Mouse (Mus musculus) spleen, adult 12 weeks (tissue): ENCODE data around the gene Olfr1513.
"Not testable (repeated sequence)": the region's sequence is repeated elsewhere in the genome, so short reads cannot be mapped to it uniquely, and the experiment has no call there.

Experiments used
- DNase-seq: peaks from one replicate; pipeline ENCODE4 v3.0.0; 2022; ENCODE audit warnings: low spot score

Gene Olfr1513

DNA sequence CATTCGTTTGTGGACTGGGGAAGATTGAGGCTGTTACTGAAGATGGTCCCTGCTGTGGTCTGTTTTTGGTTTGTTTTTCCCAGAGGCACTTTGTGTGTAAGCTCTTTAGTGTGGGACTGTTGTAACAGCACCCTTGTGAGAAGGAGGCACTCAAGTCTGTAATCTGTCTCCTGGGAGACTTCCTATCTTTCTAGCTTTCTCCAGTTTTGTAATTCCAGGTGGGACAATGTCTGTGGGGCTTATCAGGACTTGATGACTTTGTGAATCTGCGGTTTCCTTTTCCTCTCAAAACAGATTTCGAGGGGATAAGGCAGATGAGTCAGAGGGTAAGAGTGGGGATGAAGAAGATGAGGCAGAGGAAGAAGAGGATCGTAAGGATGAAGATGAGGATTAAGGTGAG is at the start of gene Olfr1513:
Gene Olfr1513 (minus strand): TSS at position 101 of the 400 bp plus-strand sequence.
- DNase-seq, result no peak

DNA sequence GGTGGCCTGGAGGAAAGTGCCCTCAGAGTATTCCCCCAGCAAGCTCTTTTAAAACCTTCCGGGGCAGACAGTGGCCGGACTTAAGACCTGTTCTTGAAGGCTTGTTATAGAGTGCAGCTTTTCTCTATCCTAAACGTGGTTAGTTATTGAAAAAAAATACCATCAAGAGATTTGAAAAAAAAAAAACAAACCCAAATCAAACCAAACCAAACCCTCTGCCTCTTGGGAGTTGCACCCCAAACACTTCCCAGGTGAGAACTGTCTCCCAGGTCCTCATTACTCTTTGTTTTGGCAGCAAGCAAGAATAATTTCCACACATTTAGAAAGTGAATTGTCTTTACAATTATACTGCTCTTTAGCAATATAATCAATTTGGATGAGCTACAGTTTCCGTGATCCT is 41.1 kb upstream of the Olfr1513 start, which contains the start of gene Olfr1511:
Gene Olfr1511 (minus strand): TSS at position 101 of the 400 bp plus-strand sequence.
- no peak for DNase-seq

DNA sequence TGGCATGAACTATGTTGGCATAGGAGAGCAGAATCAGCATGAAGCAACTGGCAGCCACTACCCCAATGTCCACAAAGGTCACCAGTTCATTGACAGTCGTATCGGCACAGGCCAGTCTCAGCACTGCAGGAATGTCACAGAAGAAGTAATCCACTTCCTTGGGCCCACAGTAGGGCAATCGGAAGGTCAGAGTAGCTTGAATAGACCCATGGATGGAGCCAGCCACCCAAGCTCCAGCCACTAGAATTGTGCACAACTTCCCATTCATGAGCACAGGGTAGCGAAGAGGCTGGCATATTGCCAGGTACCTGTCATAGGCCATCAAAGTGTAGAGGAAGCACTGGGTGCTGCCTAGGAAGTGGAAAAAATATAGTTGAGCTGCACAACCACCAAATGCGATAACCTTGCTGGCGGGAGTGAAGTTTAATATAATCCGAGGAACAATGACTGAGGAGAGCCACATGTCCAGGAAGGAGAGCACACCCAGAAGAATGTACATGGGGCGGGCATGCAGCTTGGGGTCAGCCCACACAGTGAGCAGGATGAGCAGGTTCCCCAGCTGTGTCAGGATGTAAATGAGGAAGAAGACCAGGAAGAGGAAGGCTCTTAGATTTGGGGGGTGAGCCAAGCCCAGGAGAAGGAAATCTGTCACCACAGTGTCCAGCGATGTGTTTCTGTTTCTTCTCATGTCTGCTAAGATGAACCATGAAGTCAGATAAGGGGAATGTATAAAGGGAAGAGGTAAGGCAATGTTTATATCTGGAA is 34.1 kb upstream of the Olfr1513 start:
- DNase-seq, result not testable (repeated sequence)

DNA sequence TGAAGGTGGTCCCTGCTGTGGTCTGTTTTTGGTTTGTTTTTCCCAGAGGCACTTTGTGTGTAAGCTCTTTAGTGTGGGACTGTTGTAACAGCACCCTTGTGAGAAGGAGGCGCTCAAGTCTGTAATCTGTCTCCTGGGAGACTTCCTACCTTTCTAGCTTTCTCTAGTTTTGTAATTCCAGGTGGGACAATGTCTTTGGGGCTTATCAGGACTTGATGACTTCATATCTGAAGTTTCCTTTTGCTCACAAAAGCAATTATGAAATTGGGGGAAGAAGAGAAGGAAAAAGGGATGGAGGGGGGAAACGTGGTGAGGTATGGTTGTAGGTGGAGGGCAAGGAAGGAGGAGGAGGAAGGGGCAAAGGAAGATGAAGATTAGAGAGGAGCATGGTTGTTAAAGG is 22.9 kb upstream of the Olfr1513 start, which contains the start of gene Olfr1512:
Gene Olfr1512 (minus strand): TSS at position 101 of the 400 bp plus-strand sequence.
- DNase-seq, result no peak

DNA sequence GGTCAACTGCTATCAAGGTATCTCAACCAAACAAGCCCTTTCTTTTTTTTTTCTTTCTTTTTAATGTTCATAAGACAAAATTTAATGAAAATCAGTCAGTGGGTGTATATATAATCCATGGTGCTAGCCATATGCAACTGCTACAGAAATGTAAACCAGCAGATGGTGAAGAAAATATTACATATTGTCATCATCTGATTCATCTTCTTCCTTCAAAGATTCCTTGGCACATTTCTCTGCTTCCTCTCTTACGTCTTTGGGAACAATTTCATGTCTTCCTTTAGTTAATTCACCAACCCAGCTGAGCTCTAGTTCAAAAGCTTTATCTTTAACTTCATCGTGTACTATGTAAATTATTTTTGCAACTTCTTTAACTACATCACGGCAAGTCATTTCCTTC is 12.5 kb upstream of the Olfr1513 start:
- no peak for DNase-seq

DNA sequence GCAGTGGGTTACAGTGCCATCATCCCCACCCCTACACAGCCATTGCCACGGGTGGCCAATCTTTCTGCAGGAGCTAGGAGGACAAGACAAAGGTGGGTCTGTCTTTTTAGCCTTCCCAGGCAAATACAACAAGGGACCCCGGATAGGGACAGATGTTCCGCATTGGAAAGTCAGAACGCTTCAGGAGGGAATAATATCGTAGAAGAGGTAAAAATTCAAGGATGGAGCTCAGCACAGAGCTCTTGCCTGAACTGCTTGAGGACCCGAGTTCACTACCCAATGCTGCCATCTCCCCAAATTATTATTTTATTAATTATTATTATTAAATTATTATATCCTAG is 16.7 kb downstream of the Olfr1513 start:
- DNase-seq, result no peak

DNA sequence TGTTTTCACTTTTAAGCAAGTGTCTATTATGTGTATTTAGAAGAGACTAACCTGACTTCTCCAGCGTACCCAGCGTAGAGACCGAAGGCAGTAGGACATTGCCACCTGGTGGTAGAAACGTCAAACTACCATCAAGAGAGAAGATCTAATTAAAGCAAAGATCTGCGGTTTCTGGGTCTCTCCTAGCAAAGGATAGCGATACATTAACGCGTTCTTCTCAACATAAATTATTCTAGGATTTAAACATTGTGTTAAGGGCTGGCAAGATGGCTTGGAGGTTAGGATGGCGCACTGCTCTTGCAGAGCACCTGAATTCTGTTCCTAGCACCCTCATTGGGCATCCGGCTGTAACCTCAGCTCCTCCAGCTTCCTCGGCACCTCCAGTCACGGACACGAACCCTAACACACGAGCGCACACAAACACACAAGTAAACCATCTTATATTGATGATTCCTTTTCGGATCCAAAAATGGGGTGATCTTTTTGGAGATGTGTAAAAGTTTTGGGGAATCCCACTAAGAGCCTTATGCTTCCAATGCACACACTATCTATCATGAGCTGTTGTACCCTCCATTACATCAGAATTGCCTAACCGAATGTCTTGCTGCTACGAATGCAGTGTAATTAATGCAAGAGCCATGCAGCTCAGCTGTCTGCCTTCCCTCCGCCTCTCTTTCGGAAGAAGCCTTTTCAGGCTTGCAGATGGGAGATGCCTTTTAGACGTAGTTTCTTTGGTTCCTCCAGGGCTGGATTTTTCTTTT is 17.3 kb downstream of the Olfr1513 start:
- DNase-seq, result no peak

DNA sequence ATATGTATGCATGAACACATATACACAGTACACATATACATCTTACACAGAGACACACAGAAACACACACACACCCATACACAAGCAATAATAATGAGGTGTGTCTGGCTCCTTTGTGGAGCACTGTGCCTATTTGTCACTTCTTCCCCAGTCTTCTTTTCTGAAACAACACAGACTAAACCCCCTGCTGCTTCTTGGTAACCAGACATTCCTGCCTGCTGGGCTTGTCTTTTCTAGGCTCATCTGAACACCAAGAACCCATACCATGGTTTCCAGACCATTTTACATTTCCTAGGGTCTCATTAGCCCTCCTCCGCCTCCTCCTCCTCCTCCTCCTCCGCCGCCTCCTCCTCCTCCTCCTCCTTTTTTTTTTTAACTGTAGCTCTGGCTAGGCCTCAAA is 24.0 kb downstream of the Olfr1513 start:
- no peak for DNase-seq

DNA sequence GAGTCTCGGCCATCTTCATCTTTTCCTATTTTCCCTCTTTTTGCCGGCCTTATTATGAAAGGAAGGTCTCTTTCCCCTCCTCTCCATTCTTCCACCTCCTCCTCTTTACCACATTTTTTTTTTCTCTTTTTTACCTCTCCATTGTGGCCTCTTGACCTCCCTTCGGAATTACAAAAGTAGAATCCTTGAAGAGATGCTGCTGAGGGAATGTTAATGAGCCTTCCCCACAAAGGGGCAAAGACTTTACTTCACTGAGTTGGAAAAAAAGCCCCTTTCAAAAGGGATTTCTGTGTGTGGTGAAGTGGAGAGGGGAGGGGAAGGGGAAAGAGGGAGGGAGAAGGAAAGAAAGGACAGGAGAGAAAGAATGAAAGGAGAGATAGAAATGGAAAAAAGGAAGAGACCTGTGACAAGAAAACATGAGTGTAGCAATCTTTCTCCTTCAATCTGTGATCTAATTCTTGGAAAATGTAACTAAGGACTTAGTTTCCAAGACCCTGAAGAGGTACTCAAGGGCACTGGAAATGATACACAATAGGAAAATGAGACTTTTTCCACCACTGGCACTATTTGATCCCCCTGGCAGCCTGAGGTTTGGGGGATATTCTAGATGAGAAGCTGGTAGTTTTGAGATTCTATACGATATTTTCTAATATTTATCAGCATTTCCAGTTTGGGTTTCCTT is 25.0 kb downstream of the Olfr1513 start:
- DNase-seq, result no peak

DNA sequence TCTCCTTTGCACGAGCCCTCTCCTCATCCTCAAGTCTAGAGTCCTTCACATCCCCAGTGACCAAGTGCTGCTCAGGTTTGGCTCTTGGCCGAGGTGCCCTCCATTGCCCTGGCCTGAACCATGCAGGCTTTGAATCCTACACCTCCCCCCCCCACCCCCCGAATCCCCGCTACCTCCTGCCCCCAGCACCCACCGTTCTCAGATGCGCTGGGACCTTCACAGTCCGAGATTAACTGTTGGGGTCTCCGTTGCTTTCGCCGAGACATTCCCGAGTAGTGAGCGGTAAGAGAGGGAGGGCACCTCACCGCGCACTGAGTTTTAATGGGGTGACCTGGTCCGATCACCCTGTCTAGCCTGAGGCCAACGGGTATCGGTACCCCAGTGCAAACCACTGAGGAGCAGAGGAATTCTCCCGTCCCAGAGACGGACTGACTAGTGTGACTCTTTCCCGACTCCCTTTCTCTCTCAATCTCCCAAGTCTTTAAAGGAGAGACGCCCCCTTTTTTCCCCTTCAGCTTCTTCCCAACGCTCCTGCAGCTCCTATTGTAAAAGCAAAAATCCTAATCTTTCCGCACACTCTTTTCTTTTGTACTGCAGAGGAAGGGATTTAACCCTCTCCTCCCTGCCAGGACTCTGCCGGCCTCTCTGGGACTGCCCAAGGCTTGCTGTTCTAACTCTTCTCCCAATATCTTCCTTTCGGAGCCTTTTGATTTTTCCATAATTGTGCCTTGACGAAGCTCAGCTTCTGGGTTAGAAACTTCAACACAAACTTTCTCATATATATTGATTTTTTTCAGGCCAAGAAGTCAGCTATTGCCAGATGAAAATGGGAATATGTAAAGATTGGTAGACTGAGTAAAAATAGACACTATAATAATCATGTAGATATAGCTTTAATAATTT is 28.0 kb downstream of the Olfr1513 start, which contains the start of gene Sall2:
Gene Sall2 (minus strand): TSS at position 853 of the 903 bp plus-strand sequence.
- no peak for DNase-seq

DNA sequence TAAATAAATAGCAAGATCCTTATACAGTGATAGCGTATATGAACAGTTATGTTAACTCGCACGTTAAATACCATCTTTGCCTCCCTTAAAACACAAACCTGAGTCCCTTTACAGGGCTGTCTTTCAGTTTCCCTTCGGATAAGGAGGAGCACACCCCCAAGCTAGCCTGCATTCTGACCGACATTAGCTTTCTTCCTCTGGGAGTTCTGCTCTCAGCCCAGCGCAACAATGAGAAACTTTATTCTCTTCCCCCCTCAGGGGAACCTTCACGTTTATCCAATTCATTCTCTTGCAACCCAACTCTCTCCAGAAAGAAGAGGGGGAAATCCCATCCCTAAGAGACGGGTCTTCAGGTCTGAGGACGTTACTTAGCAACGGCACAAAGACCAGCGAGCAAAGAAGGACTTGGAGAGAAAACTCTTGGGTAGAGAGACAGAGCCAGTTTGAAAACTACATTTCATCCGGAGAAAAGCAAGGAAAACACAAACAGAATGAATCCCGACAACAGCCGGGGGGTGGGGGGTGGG is 28.8 kb downstream of the Olfr1513 start:
- no peak for DNase-seq

DNA sequence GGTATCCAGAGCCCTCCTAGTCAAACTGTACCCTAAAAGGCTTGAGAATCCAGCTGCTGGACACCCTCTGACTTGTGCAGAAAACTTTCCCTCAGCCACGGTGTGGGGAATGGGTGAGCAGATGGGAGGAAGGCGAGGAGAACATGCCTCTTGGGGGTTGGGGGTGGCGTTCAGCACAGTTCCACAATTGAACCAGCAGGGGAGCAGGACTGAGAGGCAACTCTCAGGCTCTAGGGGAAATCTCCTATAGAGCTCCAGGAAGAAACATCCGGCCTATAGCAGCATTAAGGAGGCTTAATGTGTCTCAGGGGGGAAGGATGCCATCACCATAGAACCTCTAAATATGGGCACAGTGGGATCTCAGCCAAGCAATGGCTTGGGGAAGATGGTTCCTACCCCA is 30.3 kb downstream of the Olfr1513 start:
- DNase-seq, result no peak

DNA sequence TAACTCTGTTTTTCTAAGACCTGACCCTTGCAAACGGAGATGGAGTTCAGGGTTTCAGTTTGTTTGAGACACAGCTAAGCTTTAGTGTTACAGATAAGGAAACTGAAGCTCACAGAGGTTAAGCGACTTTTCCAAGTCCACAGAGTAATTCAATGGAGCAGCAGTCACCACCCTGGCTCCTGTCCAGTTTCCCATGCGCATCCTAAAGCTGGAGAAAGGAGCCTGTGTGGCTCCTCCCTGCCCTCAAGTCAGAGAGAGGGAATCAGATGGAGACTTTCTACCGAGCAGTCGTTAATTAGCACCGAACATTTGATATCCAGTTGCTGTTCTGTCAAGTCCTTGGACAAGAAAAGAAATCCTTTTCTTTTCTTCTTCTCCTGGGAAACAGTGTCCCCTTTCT is 36.8 kb downstream of the Olfr1513 start:
- no peak for DNase-seq

DNA sequence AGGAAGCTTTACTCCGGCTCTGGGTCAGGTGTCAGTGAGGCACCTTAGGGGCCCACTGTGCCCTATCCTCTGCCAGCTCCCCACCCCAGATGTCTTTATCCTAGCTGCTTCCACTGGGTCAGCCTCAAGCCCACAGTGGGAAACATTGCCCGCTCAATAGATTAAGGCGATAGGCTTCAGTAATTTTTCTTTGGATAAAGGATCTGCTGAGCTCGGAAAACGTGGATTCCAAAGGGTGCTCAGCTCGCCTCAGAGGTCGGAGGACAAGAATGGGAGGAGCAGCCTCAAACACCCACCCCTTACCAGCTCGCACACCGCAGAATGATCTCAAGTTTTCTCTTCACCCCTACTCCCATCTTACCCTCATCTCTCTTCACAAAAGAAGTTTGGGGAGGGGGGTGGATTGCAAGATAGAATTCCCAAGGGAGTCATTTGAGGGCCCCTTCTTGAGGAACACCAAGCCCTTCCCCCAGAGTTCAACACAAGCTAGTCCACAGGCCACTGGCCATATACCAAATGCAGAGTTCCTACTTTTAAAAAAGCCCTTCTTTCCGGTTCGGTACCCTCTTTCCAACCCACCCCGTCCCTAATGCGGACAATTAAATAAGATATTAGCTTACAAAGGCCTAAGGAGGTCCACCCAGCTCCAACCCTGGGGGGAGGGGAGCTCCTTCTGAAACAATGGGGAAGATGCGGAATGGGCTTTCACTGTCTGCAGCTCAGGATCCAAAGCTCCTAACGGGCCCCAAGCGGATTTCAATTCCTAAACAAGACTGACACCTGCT is 39.6 kb downstream of the Olfr1513 start:
- no peak for DNase-seq

DNA sequence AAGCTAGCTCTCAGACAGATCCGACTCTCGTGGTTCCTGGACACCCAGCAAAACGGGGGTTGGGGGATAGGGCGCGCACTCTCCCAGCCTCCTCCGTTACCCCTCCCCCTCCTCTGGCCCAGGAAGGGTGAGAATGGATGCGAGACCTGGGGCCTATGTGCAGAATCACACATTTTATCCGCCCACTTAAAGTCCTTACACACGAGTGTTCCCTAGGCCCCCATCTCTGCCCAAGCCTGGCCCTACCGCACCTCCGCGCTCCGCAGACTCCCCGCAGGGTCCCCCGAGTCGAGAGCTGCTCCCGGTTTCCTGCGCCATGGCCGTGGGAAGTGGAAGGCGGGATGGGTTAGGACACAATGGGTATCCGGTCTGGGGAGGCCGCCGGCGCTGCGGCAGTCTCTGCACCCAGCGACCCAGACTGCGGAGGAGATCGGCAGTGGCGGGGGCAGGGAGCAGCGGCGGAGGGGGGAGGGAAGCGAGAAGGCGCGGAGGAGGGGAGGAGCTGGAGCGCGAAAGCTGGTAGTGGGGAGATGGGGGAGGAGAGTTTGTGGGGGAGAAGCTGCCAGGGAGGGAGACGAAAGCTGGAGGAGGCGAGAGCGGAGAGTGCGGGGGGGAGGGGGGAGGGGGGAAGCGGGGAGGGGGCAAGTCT is 40.3 kb downstream of the Olfr1513 start:
- DNase-seq, result no peak

DNA sequence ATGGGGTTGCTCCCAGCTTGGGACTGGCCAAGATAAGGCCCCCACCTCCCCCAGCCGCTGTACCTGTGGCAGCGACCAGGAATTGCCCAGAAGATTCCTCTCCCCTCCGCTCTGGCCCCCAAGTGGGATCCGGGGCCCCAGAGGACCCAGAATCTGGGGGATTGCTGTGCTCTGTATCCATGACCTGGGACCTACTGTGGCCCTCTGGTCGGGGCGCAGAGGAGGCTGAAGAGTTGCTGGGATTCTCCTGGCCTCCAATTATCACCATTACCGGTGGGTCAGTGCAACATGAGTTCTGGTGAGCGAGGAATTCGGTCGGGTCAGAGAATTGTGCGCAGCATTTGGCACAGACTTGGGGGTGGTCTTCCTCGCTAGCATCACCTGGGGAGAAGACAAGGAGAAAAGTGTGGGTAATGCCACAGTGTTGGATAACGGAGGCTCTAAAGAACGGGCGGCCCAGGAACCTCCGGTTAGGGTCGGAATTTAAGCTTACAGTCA is 40.9 kb downstream of the Olfr1513 start:
- no peak for DNase-seq

DNA sequence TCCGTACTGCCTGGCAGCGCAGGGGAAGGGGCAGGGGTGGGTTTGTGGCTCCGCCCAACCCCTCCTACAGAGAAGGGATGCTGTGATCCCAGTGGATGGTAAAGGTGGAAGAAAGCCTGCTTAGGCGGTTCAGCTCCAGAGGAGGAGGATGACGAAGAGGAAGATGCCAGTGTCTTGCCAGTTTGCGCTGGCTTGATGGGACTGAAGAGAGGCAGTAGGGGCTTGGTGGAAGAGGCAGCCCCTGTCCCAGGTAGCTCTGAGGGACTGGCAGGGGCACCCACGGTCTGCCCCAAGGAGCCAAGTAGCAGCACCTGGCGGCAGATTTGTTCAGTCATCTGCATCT is 41.4 kb downstream of the Olfr1513 start:
- no peak for DNase-seq

DNA sequence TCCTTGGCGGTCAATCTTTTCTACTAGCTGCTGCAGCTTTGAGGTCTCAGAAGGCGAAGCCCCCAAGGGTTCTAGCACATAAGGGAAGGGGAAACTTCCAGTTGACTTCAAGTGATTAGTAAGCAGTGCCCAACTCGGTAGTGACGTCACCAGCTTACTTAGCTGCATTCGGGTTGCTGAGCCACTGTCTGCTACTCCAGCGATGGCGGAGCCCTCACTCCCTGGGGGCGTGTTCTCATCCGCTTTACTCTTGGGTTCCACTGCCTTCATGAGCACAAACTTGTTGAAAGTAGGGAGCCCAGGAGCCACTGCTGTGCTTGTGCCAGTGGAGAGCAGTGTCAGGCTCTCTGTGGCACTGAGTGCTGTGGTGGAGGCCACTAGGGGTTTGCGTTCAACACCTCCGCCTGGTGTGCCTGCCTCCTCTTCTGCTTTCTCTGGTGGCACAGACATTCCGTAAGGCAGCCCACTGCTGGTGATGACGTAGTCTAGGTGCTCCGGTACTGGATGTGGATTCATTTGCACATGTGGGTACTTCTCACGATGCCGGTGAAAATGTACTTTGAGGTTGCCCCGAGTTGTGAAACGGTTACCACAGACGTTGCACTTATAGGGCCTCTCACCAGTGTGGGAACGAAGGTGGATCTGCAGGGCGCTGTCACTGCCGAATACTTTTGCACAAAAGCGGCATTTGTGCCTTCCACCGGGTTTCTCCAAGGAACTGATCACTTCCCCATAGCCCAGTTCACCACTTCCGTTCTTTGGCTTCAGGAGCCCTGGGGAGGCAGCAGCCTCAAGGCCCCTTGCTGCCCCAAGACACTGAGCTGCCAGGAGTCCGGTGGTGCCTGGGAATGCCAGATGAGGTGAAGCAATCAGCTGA is 42.0 kb downstream of the Olfr1513 start:
- DNase-seq, result no peak

DNA sequence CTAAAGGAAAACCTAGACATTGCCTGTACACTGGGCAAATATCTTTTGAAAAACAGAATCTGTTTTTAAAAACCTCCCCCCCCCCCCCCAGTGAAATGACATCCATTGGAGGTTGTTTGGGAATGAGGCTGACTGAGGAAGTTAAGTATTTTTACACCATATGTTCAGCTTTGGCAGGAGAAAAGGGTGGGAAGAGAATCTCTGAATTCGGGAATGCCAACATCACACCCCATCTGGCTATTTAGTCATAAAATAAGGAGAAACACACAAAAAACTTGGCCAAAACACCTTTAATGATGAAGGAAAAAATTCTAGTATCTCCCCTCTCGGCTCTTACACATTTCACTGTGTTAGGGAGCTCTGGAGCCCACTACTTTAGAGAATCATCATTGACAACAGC is 45.3 kb downstream of the Olfr1513 start:
- DNase-seq, result no peak
